Mouse (Mus musculus) T-helper 2 cell (primary cell): ENCODE measurements around the gene Slc35e2.

Experiments used
- in situ Hi-C: fragments of 300-600 bp; cut with MboI, MseI; formaldehyde crosslinking; loops from one replicate; pipeline ENCODE4 v1.15.1; 2025; ENCODE audit warnings: high pct_unique_total_duplicates

Gene Slc35e2

GRCm38 (mm10) chr4:155624338-155625291 lies 23.4 kb downstream of the Slc35e2 start, which contains the start of gene Cdk11b:
Cdk11b (plus strand) TSS chr4:155624854.
- in situ Hi-C loops: no loop called here

DNA sequence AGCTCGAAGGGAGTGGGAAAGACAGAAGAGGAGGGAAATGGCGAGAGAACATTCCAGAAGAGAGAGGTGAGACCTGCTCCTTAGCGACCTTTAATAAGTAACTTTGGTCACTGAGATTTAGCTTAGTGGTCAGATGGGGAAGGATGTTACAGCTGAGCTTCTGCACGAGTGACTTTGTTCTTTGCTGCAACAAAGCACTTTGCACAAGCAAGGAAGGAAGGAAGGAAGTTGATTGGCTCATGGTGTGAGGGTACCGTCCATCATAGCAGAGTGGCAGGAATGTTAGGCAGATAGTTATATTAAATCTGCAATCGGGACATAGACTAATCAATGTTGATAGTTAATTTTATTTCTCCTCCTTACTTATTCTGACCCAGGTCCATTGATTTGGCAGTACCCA lies 29.1 kb downstream of the Slc35e2 start:
- in situ Hi-C loops: no loop called here

DNA sequence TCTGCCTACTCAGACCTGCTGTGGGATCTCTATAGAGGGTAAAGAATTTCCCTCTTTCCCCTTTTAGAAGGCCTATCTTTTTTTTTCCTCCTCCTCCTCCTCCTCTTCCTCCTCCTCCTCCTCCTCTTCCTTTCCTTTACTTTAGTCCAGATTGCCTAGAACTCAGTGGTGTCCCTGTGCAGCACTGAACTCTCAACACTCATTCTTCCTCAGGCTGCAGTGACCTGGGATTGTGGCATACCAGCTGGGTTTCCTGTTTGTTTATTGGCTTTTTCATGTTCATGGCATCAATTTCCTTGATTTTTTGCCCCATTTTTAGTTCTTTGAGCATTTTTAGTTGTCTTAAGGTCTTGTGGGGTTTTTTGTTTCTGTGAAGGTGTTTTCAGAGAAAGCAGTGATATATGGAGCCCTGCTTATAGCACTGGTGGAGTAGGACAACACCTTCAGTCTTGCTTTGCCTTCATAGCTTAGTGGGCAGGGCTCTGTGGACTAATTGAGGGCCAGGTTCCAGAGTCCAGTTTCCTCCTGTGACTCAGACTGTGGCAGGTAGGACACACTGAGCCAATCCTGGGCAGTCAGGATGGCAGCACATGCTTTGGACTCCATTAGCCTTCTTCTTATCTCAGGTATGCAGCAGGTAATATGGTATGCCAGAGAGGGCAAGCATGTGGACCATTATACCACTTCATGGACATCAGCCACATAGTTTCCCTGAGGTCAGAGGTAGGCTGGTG lies 34.7 kb downstream of the Slc35e2 start:
- in situ Hi-C loops: no loop called here

DNA sequence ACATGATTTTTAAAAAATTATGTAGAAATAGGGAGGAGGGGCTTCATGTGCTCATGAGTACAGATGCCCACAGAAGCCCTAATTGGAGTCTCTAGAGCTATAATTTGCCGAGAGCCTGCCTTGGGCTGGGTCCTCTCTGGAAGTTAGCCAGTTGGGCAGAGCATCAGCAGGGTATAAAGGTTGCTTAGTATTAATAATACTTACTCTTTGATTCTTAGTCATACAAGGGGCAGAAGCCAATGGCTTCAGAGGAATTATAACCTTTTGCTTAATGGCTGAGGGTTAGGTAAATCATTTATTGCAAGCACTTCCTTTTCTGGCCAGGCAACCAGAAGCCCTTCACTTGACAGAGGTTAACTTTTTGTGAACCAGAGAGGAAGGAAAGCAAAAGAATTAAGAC lies 42.3 kb downstream of the Slc35e2 start:
- in situ Hi-C loops: no loop called here

GRCm38 (mm10) chr4:155645308-155645707 lies 44.1 kb downstream of the Slc35e2 start, which contains the start of gene Gm10563:
Gm10563 (minus strand) TSS chr4:155645408.
- in situ Hi-C loops: loop anchor here (5.0 kb wide), 1 partner anchor 47 kb away; the partner anchor contains the start of gene Fndc10

- in situ Hi-C loops: loop anchor here (5.0 kb wide), 1 partner anchor 47 kb away; the partner anchor contains the start of gene Fndc10
These were observed 44.5 kb downstream of the Slc35e2 start for GRCm38 (mm10) chr4:155645721-155646120.

DNA sequence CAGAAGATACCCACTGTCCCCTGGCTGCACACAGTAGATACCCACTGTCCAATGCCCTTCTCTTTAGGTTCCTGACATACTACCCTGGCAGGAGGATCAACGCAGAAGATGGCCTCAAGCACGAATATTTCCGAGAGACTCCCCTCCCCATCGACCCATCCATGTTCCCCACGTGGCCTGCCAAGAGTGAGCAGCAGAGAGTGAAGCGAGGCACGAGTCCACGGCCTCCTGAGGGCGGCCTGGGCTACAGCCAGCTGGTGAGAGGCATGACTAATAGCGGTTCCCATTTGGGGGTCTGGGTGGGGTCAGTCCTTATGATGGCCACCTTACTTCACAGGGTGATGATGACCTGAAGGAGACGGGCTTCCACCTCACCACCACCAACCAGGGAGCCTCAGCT lies 48.1 kb downstream of the Slc35e2 start:
- in situ Hi-C loops: loop anchor here (5.0 kb wide), 1 partner anchor 43 kb away; the partner anchor contains the start of gene Fndc10

DNA sequence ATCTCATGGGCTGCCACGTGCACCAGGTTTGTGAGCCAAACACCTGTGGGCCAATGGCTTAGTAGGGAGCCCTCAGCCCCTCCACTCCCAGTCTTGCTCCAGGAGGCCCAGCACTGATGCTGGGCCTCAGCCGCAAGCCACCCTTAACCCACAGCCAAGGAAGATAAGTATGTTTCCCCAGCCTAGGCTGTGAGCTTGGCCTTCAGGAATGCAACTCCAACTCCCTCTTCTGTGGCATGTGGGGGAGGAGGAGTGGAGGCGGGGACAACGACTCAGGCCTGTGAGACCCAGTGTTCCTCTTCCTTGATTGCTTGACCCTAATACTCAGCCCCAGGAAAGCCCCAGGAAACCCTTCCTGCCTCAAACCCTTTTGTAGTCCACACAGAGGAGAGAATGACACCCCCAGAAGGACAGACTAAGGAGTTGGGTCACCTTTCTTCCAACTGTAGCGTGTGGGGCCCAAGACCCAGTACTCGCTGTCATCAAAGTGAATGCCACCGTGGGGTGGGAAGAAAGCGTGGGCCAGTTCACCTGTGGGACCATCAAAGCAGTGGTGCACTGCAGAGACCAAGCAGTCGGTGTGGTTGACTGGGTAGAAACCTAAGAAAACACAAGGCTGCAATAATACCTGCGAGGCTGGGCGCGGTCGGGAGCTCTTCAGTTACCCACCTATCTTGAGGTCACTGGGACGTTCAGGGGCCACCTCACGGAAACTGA lies 50.5 kb downstream of the Slc35e2 start:
- in situ Hi-C loops: no loop called here

GRCm38 (mm10) chr4:155652283-155653085 lies 51.3 kb downstream of the Slc35e2 start:
- in situ Hi-C loops: no loop called here

- in situ Hi-C loops: no loop called here
These were observed 51.9 kb downstream of the Slc35e2 start, which contains the start of gene Mmp23 for GRCm38 (mm10) chr4:155653086-155653450. Mmp23 (minus strand) TSS chr4:155653384.

GRCm38 (mm10) chr4:155653451-155654182 lies 52.4 kb downstream of the Slc35e2 start:
- in situ Hi-C loops: no loop called here

DNA sequence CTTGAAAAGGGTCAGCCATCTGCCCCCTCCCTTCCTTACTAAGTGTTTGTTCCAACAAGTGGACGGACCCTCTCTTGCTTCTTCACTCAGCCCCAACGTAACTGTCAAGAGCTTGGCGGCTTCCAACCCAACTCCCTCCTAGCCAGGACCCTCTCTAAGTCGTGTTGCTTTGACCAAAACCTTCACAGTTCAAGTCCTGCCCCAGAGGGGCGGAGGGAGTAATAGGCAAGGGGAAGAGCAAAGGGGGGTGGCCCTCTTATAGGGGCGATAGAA lies 52.9 kb downstream of the Slc35e2 start:
- in situ Hi-C loops: no loop called here

DNA sequence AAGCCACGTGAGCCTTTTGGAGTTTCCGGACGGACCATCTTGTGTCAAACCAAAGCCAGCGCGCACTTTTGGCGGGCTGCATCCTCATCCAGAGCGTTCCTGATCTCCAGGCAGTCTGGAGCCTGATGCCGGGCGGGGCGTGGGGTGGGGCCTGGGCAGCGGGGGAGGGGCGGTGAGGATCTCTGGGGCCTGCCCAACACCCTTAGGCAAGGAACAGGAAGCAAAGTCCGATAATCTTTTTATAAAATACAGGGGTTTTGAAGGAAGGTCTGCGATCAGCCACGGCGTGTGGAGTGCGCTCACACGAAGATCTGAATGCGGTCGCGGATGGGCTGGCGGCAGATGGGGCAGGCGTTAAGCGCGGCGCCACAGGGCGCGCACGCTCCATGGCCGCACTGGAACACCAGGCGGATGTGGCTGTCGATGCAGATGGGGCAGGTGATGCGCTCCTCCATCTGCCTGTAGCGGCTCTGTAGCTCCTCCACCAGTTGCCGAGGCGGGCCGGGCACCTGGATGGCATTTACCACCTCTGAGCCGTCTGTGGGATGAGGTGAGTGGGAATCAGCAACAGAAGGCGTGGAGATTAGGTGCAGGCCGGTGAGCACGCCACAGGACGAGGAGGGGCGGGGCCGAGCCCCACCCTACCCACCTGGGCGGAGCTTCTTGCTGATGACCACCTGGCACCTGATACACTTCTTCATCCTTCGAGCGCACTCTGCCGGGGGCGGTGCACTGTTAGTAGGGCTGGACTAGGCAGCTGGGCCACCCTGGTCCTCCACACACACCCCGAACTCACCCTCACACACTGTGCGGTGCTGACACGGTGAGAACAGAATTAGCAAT lies 53.5 kb downstream of the Slc35e2 start:
- in situ Hi-C loops: no loop called here

- in situ Hi-C loops: no loop called here
These were observed 55.1 kb downstream of the Slc35e2 start for GRCm38 (mm10) chr4:155656214-155656751.

GRCm38 (mm10) chr4:155658961-155659360 lies 57.7 kb downstream of the Slc35e2 start:
- in situ Hi-C loops: no loop called here

- in situ Hi-C loops: no loop called here
These were observed 59.4 kb downstream of the Slc35e2 start for GRCm38 (mm10) chr4:155660641-155661040.

- in situ Hi-C loops: no loop called here
These were observed 65.7 kb downstream of the Slc35e2 start for GRCm38 (mm10) chr4:155666903-155667302.

GRCm38 (mm10) chr4:155668689-155669597 lies 67.7 kb downstream of the Slc35e2 start, which contains the start of gene Mib2:
Mib2 (minus strand) TSS chr4:155669198.
- in situ Hi-C loops: no loop called here
